In genomic region chr7:31051321-31052021, GRCm38 (mm10) we compare ENCODE assay signal across 9 mouse cellular contexts. TPM values are rescaled to one million over a fixed set of nuclear protein-coding genes. Genes with fewer than 3 reads are reported as not detected.
DNase-seq lines count a peak whose midpoint lies in the region; ATAC-seq lines count a peak whose summit lies in the region.
"Had no signal": no experiment of that assay in that cellular context is flagged by ENCODE, and none has a peak within 500 bp of the region (broad histone marks: within the 10 kb centered on the region; RNA-seq: fewer than 3 reads in every experiment).

Gene Fxyd7, minus strand, starts transcription at chr7:31051467.

- H3K9ac ChIP-seq in heart, embryonic 15.5 days = 0 out of 2 replicates have a peak within 1 kb of the TSS, but pooled peaks have one; percentile 11
- H3K9ac ChIP-seq in limb, embryonic 11.5 days (ENCODE audit: low read length) = no peak within 1 kb of the TSS

- H3K4me2 ChIP-seq in heart, embryonic 15.5 days = peak within 1 kb of the TSS; percentile 66
- H3K4me2 ChIP-seq in limb, embryonic 11.5 days (ENCODE audit: low read depth, severe bottlenecking) = peak within 1 kb of the TSS; percentile 31

- ATAC-seq in heart, embryonic 15.5 days (replicated peaks; ENCODE audit: insufficient number of reproducible peaks, insufficient read depth, low FRiP score, low read depth) = no peak
- ATAC-seq in limb, embryonic 11.5 days (ENCODE audit: insufficient number of reproducible peaks, low FRiP score, low TSS enrichment, low read depth) = no peak

- peaks cover 61% of the 10 kb centered on the region for H3K4me1 ChIP-seq in heart, embryonic 15.5 days (replicated peaks)
- peaks cover 27% of the 10 kb centered on the region for H3K4me1 ChIP-seq in limb, embryonic 11.5 days (ENCODE audit: control insufficient read depth, insufficient read depth, low read length)

- DNase-seq in left cerebral cortex, adult 18-20 months (ENCODE audit: low spot score in 2 of 2) = peak in 1 of 2 experiments; percentile 33
- no peak for DNase-seq in left cerebral cortex, adult 9 months (ENCODE audit: low spot score in 2 of 2)
- DNase-seq in cerebellum, postnatal 14 days = peak; percentile 77 to 80
- DNase-seq in limb, embryonic 11.5 days (ENCODE audit: low spot score) = no peak
- peak; percentile 48 to 53 for DNase-seq in thymus, postnatal 36 days
- no peak for DNase-seq in adrenal gland, adult 2 months
- no peak for DNase-seq in ovary, postnatal 36 days (ENCODE audit: low spot score)

- WGBS in heart, embryonic 15.5 days = 8% methylated on average over 28 of the region's 28 CpGs
- WGBS in limb, embryonic 11.5 days = under 1% methylated on average over 27 of the region's 28 CpGs

- H3K4me3 ChIP-seq in heart, embryonic 15.5 days = peak within 1 kb of the TSS; percentile 57
- H3K4me3 ChIP-seq in limb, embryonic 11.5 days (ENCODE audit: low read depth, low read length) = peak within 1 kb of the TSS; percentile 14; the same call in 1 of the 2 replicates
- H3K4me3 ChIP-seq: myocyte had no signal

- H3K36me3 ChIP-seq in heart, embryonic 15.5 days = no peaks in the 10 kb centered on the region
- H3K36me3 ChIP-seq in limb, embryonic 11.5 days (ENCODE audit: control insufficient read depth, insufficient read depth, low read length) = no peaks in the 10 kb centered on the region

- no peaks in the 10 kb centered on the region for H3K9me3 ChIP-seq in heart, embryonic 15.5 days (replicated peaks)
- H3K9me3 ChIP-seq in limb, embryonic 11.5 days (ENCODE audit: control insufficient read depth, low read length) = no peaks in the 10 kb centered on the region

- peaks cover 41% of the 10 kb centered on the region for H3K27me3 ChIP-seq in heart, embryonic 15.5 days
- peaks cover 57% of the 10 kb centered on the region for H3K27me3 ChIP-seq in limb, embryonic 11.5 days (ENCODE audit: control insufficient read depth, insufficient read depth, low read length)

- H3K27ac ChIP-seq in heart, embryonic 15.5 days = no peak within 1 kb of the TSS
- H3K27ac ChIP-seq in limb, embryonic 11.5 days (replicated peaks; ENCODE audit: low read depth, low read length) = no peak within 1 kb of the TSS

RNA-seq across cellular contexts. Expression of gene Fxyd7, which starts in this region (rescaled TPM):
- 100 to 1,000 TPM; 148 to 187 TPM for total RNA-seq in left cerebral cortex, adult 18-20 months (2021)
- 1.1 and 2.7 TPM in 2 replicates for polyA plus RNA-seq in heart, embryonic 15.5 days (2015; fragmentation: Nextera tagmentation; extraction: Ambion mirVana)
- 2.9 and 3.1 TPM in 2 replicates for polyA plus RNA-seq in limb, embryonic 11.5 days (2014; fragmentation: Nextera tagmentation; extraction: Ambion mirVana)
- total RNA-seq in adrenal gland, adult 2 months (2021) = 1 to 10 TPM; 1.3 to 1.4 TPM
- 4.4 and 9.9 TPM in 2 replicates for polyA plus RNA-seq in adrenal gland, adult 2 months (2012; rRNA removed)
- polyA plus RNA-seq: myocyte had no signal

Comparison
In these comparisons a context has a peak if more than half of its experiments do, and no peak if none do; other contexts are left out.
1. RNA of gene Fxyd7 (total RNA-seq): 148 to 187 TPM in left cerebral cortex, adult 18-20 months; 1.3 to 1.4 TPM in adrenal gland, adult 2 months; every median in the first group is over 10 times any median in the second.
2. DNase-seq: peak in cerebellum, postnatal 14 days (2 of 2) and thymus, postnatal 36 days (2 of 2); none in left cerebral cortex, adult 9 months (0 of 2), limb, embryonic 11.5 days (single experiment), adrenal gland, adult 2 months (single experiment) and ovary, postnatal 36 days (single experiment).